Mouse (Mus musculus) CH12.LX (cell line): ENCODE data around the gene Slc15a3. TPM values are rescaled to one million over a fixed set of nuclear protein-coding genes. Genes with fewer than 3 reads are reported as not detected.

Experiments
- DNase-seq: peaks from one replicate; pipeline ENCODE4 v3.0.0-alpha.2; 2013; ENCODE audit errors: extremely low read depth
- H3K27ac ChIP-seq: 2 replicates; pipeline ENCODE4 v1.5.1; 2012; ENCODE audit warnings: low read depth, mild to moderate bottlenecking, control low read depth, moderate library complexity; ENCODE audit not compliant: insufficient read depth
- H3K27me3 ChIP-seq: replicated peaks from 2 replicates; pipeline ENCODE3; 2012; ENCODE audit warnings: inconsistent platforms
- H3K36me3 ChIP-seq, 2 experiments: replicated peaks in 1 of 2; 2 replicates each; pipeline versions ENCODE3 to v1.6.1; 2012; ENCODE audit warnings: inconsistent platforms in 1 of 2, low read length in 1 of 2, mild to moderate bottlenecking in 1 of 2, mixed read lengths in 1 of 2, moderate library complexity in 1 of 2; ENCODE audit not compliant: control insufficient read depth in 1 of 2, insufficient read depth in 1 of 2
- H3K4me1 ChIP-seq, 2 experiments: 2 replicates each; pipeline ENCODE4 v1.6.1; 2012; ENCODE audit warnings: inconsistent platforms in 1 of 2, moderate library complexity in 1 of 2; ENCODE audit not compliant: insufficient read depth in 2 of 2, control insufficient read depth in 1 of 2
- H3K4me2 ChIP-seq: 2 replicates; pipeline ENCODE4 v1.6.1; 2012; ENCODE audit warnings: low read depth, mild to moderate bottlenecking, control low read depth; ENCODE audit not compliant: poor library complexity, insufficient read depth, severe bottlenecking
- H3K4me3 ChIP-seq, 3 experiments: fragments of 150-350 bp in 1 of 3; sonication (generic) in 1 of 3; replicated peaks in 1 of 3; 2 replicates each; pipeline versions ENCODE3 to v1.5.1; 2011 to 2012; ENCODE audit warnings: low read depth in 2 of 3, low read length in 2 of 3, mild to moderate bottlenecking in 2 of 3, moderate library complexity in 2 of 3, control low read depth in 1 of 3, improper control_type of control experiment in 1 of 3, inconsistent platforms in 1 of 3, mixed read lengths in 1 of 3; ENCODE audit not compliant: poor library complexity in 1 of 3
- H3K79me2 ChIP-seq: replicated peaks from 2 replicates; pipeline ENCODE4 v1.6.1; 2012; ENCODE audit warnings: mild to moderate bottlenecking, moderate library complexity; ENCODE audit not compliant: control insufficient read depth, poor library complexity, insufficient read depth, severe bottlenecking; ENCODE audit errors: extremely low read depth
- H3K9ac ChIP-seq: 2 replicates; pipeline ENCODE4 v1.6.1; 2012; ENCODE audit warnings: low read depth, mild to moderate bottlenecking, control low read depth, moderate library complexity; ENCODE audit not compliant: insufficient read depth
- H3K9me3 ChIP-seq: replicated peaks from 2 replicates; pipeline ENCODE3; 2012; ENCODE audit warnings: low read length, inconsistent platforms, mixed read lengths
- BHLHE40 ChIP-seq: IDR thresholded peaks from 2 replicates; pipeline ENCODE4 v1.6.1; 2011; ENCODE audit warnings: mild to moderate bottlenecking, low read depth, low read length, improper control_type of control experiment
- CHD1 ChIP-seq: IDR thresholded peaks from 2 replicates; pipeline ENCODE4 v1.6.1; 2012; ENCODE audit warnings: low read depth, low read length, improper control_type of control experiment, inconsistent platforms
- CTCF ChIP-seq, 2 experiments: IDR thresholded peaks in 1 of 2; conservative IDR thresholded peaks in 1 of 2; 2 replicates each; pipeline ENCODE4 v1.5.1; 2011 to 2012; ENCODE audit warnings: low read depth in 2 of 2, low read length in 2 of 2, improper control_type of control experiment in 1 of 2, inconsistent platforms in 1 of 2, mild to moderate bottlenecking in 1 of 2, moderate library complexity in 1 of 2
- ELF1 ChIP-seq: IDR thresholded peaks from 2 replicates; pipeline ENCODE4 v1.6.1; 2014; ENCODE audit warnings: low read depth, mild to moderate bottlenecking, inconsistent platforms, low read length, improper control_type of control experiment
- EP300 ChIP-seq: IDR thresholded peaks from 2 replicates; pipeline ENCODE4 v1.6.1; 2011; ENCODE audit warnings: low read length, improper control_type of control experiment
- GABPA ChIP-seq: IDR thresholded peaks from 2 replicates; pipeline ENCODE4 v1.6.1; 2012; ENCODE audit warnings: low read depth, low read length, improper control_type of control experiment, inconsistent platforms; ENCODE audit not compliant: insufficient replicate concordance
- HCFC1 ChIP-seq: IDR thresholded peaks from 2 replicates; pipeline ENCODE4 v1.6.1; 2012; ENCODE audit warnings: low read depth, mild to moderate bottlenecking, inconsistent platforms, low read length, improper control_type of control experiment
- IRF4 ChIP-seq: IDR thresholded peaks from 2 replicates; pipeline ENCODE4 v1.6.1; 2014; ENCODE audit warnings: low read depth, mild to moderate bottlenecking, inconsistent platforms, low read length, improper control_type of control experiment
- KAT2A ChIP-seq: IDR thresholded peaks from 2 replicates; pipeline ENCODE4 v1.6.1; 2012; ENCODE audit warnings: low read length, improper control_type of control experiment, inconsistent platforms; ENCODE audit not compliant: insufficient replicate concordance
- MAX ChIP-seq: IDR thresholded peaks from 2 replicates; pipeline ENCODE4 v1.6.1; 2011; ENCODE audit warnings: low read length, improper control_type of control experiment
- MXI1 ChIP-seq: IDR thresholded peaks from 2 replicates; pipeline ENCODE4 v1.6.1; 2011; ENCODE audit warnings: mild to moderate bottlenecking, low read depth, low read length, improper control_type of control experiment
- MYC ChIP-seq: IDR thresholded peaks from 2 replicates; pipeline ENCODE4 v1.6.1; 2011; ENCODE audit warnings: low read depth, mild to moderate bottlenecking, improper control_type of control experiment, low read length
- NRF1 ChIP-seq: IDR thresholded peaks from 2 replicates; pipeline ENCODE4 v1.6.1; 2014; ENCODE audit warnings: low read depth, mild to moderate bottlenecking, inconsistent platforms, low read length, improper control_type of control experiment, moderate library complexity
- RAD21 ChIP-seq: IDR thresholded peaks from 2 replicates; pipeline ENCODE4 v1.6.1; 2011; ENCODE audit warnings: low read depth, mild to moderate bottlenecking, low read length, improper control_type of control experiment, moderate library complexity
- RCOR1 ChIP-seq: conservative IDR thresholded peaks from 2 replicates; pipeline ENCODE4 v1.6.1; 2012; ENCODE audit warnings: low read depth, mild to moderate bottlenecking, inconsistent platforms, low read length, improper control_type of control experiment
- TBP ChIP-seq: conservative IDR thresholded peaks from 2 replicates; pipeline ENCODE4 v1.6.1; 2011; ENCODE audit warnings: low read depth, low read length, improper control_type of control experiment
- TCF12 ChIP-seq: IDR thresholded peaks from 2 replicates; pipeline ENCODE4 v1.6.1; 2014; ENCODE audit warnings: low read depth, mild to moderate bottlenecking, inconsistent platforms, low read length, improper control_type of control experiment
- UBTF ChIP-seq: IDR thresholded peaks from 2 replicates; pipeline ENCODE4 v1.6.1; 2012; ENCODE audit warnings: low read depth, mild to moderate bottlenecking, inconsistent platforms, low read length, improper control_type of control experiment, moderate library complexity
- USF1 ChIP-seq: IDR thresholded peaks from 2 replicates; pipeline ENCODE4 v1.6.1; 2014; ENCODE audit warnings: low read depth, mild to moderate bottlenecking, inconsistent platforms, low read length, improper control_type of control experiment
- USF2 ChIP-seq: conservative IDR thresholded peaks from 2 replicates; pipeline ENCODE4 v1.6.1; 2011; ENCODE audit warnings: low read depth, low read length, improper control_type of control experiment
- ZKSCAN1 ChIP-seq: IDR thresholded peaks from 2 replicates; pipeline ENCODE4 v1.6.1; 2012; ENCODE audit warnings: low read depth, inconsistent platforms, low read length, improper control_type of control experiment, borderline replicate concordance
- dilution Hi-C: fragments of 300-500 bp; cut with MboI; formaldehyde crosslinking; loops from 2 replicates; pipeline ENCODE4 v1.14.3; 2020; ENCODE audit warnings: low sequenced_read_pairs; ENCODE audit not compliant: extremely low pct_unique_long_range_greater_than_20kb, extremely low pct_ligation_motif_present
- in situ Hi-C: fragments of 300-500 bp; cut with MboI; formaldehyde crosslinking; loops from 3 replicates; pipeline ENCODE4 v1.14.3; 2019; ENCODE audit warnings: low sequenced_read_pairs, low pct_ligation_motif_present, low pct_unique_long_range_greater_than_20kb, mixed read lengths
- polyA plus RNA-seq: library from polyadenylated mRNA; unstranded; fragments of >175 nt; gene quantifications from 2 replicates; pipeline ENCODE4 v1.2.1, GENCODE M21; 2012; ENCODE audit warnings: low read depth; ENCODE audit not compliant: insufficient read length
- total RNA-seq, 2 experiments: library from RNA; depleted of rRNA; stranded (reverse); fragments of 300-350 nt in 1 of 2; fragments of >200 nt in 1 of 2; gene quantifications; 2 replicates each; pipeline ENCODE4 v1.2.3; 2012 to 2014

Gene Slc15a3
- total and polyA plus RNA-seq, 3 experiments: 84.5 to 219 (median 94.3) TPM

DNA sequence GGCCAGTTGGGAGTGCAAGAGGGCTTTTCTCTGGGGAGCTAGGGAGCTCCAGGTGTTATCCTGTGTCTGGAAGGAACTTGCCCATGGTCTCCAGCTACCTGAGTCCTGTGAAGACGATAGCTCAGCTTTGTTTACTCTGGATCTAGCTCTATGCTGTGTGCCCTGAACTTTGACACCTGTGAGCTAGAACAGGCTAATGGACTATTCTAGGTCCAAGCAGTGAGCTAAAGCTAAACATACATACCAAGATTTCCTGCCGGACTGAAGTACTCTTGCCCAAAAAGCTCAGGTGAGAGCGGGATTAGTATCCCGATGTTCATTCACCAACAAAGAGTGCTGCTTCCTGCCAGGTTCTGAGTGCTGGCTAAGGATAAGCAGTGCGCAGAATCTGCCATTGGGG lies 65.0 kb downstream of the Slc15a3 start:
- Histone ChIP-seq H3K4me1 (no peaks in the 10 kb centered on the region), H3K79me2 (0 out of 2 replicates have a peak, but pooled peaks cover 3% of the 10 kb centered on the region), H3K9ac (no peak overlapping the region), H3K27ac (no peak overlapping the region), H3K4me3 (no peak overlapping the region), H3K4me2 (no peak overlapping the region), H3K27me3 (no peaks in the 10 kb centered on the region), H3K9me3 (no peaks in the 10 kb centered on the region), H3K36me3 (peaks cover 82 to 98% of the 10 kb centered on the region in 2 experiments)
- in situ Hi-C loops (no loop called here), dilution Hi-C loops (no loop called here)
- no peak for DNase-seq
- TF ChIP-seq ZKSCAN1: no peak

DNA sequence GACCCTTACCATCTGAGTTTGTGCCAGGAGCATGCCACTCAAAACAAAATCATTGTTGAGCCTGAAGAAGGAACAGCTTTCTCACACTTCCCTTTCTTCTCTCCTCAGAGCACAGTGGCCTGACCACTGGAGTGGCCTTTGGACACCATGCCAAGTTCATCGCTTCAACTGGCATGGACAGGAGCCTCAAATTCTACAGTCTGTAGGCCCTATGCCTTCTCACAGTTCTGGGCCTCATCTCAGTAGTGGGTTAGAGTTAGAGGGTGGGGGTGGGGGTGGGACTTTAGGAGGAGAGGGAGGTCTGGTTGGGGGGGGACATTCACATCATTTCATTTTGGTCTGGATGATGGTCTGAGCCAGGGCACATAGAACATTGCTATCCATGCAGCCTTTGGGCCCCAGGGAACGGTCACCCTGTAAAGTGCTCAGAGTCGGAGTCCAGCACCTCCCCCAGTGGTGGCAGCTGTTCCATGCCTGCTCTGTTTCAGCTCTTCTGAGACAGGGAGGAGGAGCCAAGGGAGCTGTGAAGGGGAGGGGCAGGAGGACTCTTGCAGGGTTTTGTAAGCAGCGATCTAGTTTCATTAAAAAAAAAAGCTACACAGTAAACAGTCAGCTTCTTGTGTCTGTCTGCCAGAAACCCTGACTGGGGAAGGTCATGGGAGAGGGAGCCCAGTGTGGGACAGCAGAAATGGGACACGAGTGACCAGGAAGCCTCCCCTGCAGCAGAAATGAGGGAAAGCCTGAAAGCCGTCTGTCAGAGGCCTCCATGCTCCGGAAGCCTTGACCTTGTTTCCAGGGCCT lies 65.6 kb downstream of the Slc15a3 start:
- H3K79me2 ChIP-seq: no peaks in the 10 kb centered on the region
- no peaks in the 10 kb centered on the region for H3K27me3 ChIP-seq
- no peaks in the 10 kb centered on the region for H3K9me3 ChIP-seq
- H3K27ac ChIP-seq: no peak overlapping the region
- peaks cover 75 to 94% of the 10 kb centered on the region in 2 experiments for H3K36me3 ChIP-seq
- H3K4me3 ChIP-seq: no peak overlapping the region
- H3K4me2 ChIP-seq: no peak overlapping the region
- H3K4me1 ChIP-seq: no peaks in the 10 kb centered on the region
- no peak for DNase-seq
- TF ChIP-seq UBTF: no peak
- TF ChIP-seq RCOR1: no peak
- TF ChIP-seq GABPA: no peak
- TF ChIP-seq KAT2A: no peak
- TF ChIP-seq CTCF (conservative IDR thresholded peaks at IDR 0.05 in 1 of 2, IDR thresholded peaks at IDR 0.05 in 1 of 2; ENCODE audit: low read depth in 2 of 2, low read length in 2 of 2): no peak
- TF ChIP-seq NRF1: no peak
- no peak for TF ChIP-seq CHD1
- TF ChIP-seq MXI1: no peak
- no peak for TF ChIP-seq TBP
- TF ChIP-seq IRF4: no peak
- no peak for TF ChIP-seq ELF1
- TF ChIP-seq MYC: no peak
- TF ChIP-seq TCF12: no peak
- TF ChIP-seq USF2: no peak
- no peak for TF ChIP-seq HCFC1
- TF ChIP-seq USF1: no peak
- no peak for TF ChIP-seq MAX
- TF ChIP-seq BHLHE40: no peak
- no peak for TF ChIP-seq RAD21
- no peak for TF ChIP-seq EP300
- H3K9ac ChIP-seq: no peak overlapping the region
- in situ Hi-C loops (no loop called here), dilution Hi-C loops (no loop called here)
